Mouse (Mus musculus) MEL (cell line): ENCODE measurements around the gene St6galnac3. TPM values are rescaled to one million over a fixed set of nuclear protein-coding genes. Genes with fewer than 3 reads are reported as not detected.
A peak's percentile ranks its signal among the peaks of the same experiment; 100 is the strongest.

ENCODE experiments used
- DNase-seq: peaks from one replicate; pipeline ENCODE4 v3.0.0; 2011; ENCODE audit warnings: low read depth, low spot score
- H3K27ac ChIP-seq: 2 replicates; pipeline ENCODE4 v1.5.1; 2012; ENCODE audit warnings: low read depth, mild to moderate bottlenecking, control low read depth, low read length, moderate library complexity; ENCODE audit not compliant: control insufficient read depth
- H3K27me3 ChIP-seq, 2 experiments: fragments of 150-350 bp in 1 of 2; sonication (generic) in 1 of 2; 2 replicates each; pipeline ENCODE4 v1.6.1; 2012; ENCODE audit warnings: low read length in 2 of 2, mild to moderate bottlenecking in 2 of 2, improper control_type of control experiment in 1 of 2, moderate library complexity in 1 of 2; ENCODE audit not compliant: insufficient read depth in 2 of 2, control insufficient read depth in 1 of 2
- H3K36me3 ChIP-seq, 2 experiments: 2 replicates each; pipeline ENCODE4 v1.6.1; 2012 to 2014; ENCODE audit warnings: low read length in 2 of 2, improper control_type of control experiment in 1 of 2, inconsistent platforms in 1 of 2, mild to moderate bottlenecking in 1 of 2; ENCODE audit not compliant: insufficient read depth in 2 of 2, control insufficient read depth in 1 of 2
- H3K4me1 ChIP-seq, 2 experiments: fragments of 150-350 bp in 1 of 2; sonication (generic) in 1 of 2; 2 replicates each; pipeline ENCODE4 v1.6.1; 2012; ENCODE audit warnings: low read length in 2 of 2, improper control_type of control experiment in 1 of 2, mild to moderate bottlenecking in 1 of 2; ENCODE audit not compliant: insufficient read depth in 2 of 2, control insufficient read depth in 1 of 2
- H3K4me3 ChIP-seq, 2 experiments: fragments of 150-350 bp in 1 of 2; sonication (generic) in 1 of 2; 2 replicates each; pipeline ENCODE4 v1.5.1; 2012; ENCODE audit warnings: low read depth in 2 of 2, low read length in 2 of 2, mild to moderate bottlenecking in 2 of 2, moderate library complexity in 2 of 2, control low read depth in 1 of 2, improper control_type of control experiment in 1 of 2; ENCODE audit not compliant: control insufficient read depth in 1 of 2, insufficient read depth in 1 of 2
- H3K79me2 ChIP-seq: 2 replicates; pipeline ENCODE4 v1.6.1; 2012; ENCODE audit warnings: mild to moderate bottlenecking, low read length, moderate library complexity; ENCODE audit not compliant: control insufficient read depth, poor library complexity, insufficient read depth
- H3K9ac ChIP-seq: 2 replicates; pipeline ENCODE4 v1.6.1; 2012; ENCODE audit warnings: low read depth, mild to moderate bottlenecking, control low read depth, low read length, moderate library complexity; ENCODE audit not compliant: control insufficient read depth, poor library complexity, severe bottlenecking
- H3K9me3 ChIP-seq: fragments of 150-350 bp; sonication (generic); replicated peaks from 2 replicates; pipeline ENCODE4 v1.6.1; 2012; ENCODE audit warnings: mild to moderate bottlenecking, low read length, improper control_type of control experiment, moderate library complexity; ENCODE audit not compliant: insufficient read depth
- CHD2 ChIP-seq: IDR thresholded peaks from 2 replicates; pipeline ENCODE4 v1.6.1; 2011; ENCODE audit warnings: low read length, improper control_type of control experiment
- CTCF ChIP-seq, 3 experiments: IDR thresholded peaks in 2 of 3; conservative IDR thresholded peaks in 1 of 3; 2 replicates each; pipeline ENCODE4 v1.5.1; 2011 to 2012; ENCODE audit warnings: low read length in 3 of 3, low read depth in 2 of 3, mild to moderate bottlenecking in 2 of 3, improper control_type of control experiment in 1 of 3, inconsistent platforms in 1 of 3, mixed read lengths in 1 of 3, moderate library complexity in 1 of 3; ENCODE audit not compliant: control insufficient read depth in 1 of 3, insufficient read depth in 1 of 3, poor library complexity in 1 of 3, severe bottlenecking in 1 of 3
- E2F4 ChIP-seq: IDR thresholded peaks from 2 replicates; pipeline ENCODE4 v1.6.1; 2011; ENCODE audit warnings: low read depth, low read length, improper control_type of control experiment, borderline replicate concordance
- ELF1 ChIP-seq: IDR thresholded peaks from 2 replicates; pipeline ENCODE4 v1.6.1; 2014; ENCODE audit warnings: low read depth, mild to moderate bottlenecking, inconsistent platforms, low read length, improper control_type of control experiment, moderate library complexity
- EP300 ChIP-seq, 2 experiments: IDR thresholded peaks; 2 replicates each; pipeline ENCODE4 v1.6.1; 2011; ENCODE audit warnings: improper control_type of control experiment in 2 of 2, low read length in 2 of 2, low read depth in 1 of 2, mild to moderate bottlenecking in 1 of 2
- GABPA ChIP-seq: IDR thresholded peaks from 2 replicates; pipeline ENCODE4 v1.6.1; 2012; ENCODE audit warnings: low read depth, mild to moderate bottlenecking, inconsistent platforms, low read length, improper control_type of control experiment, moderate library complexity
- GATA1 ChIP-seq: IDR thresholded peaks from 2 replicates; pipeline ENCODE4 v1.6.1; 2011; ENCODE audit warnings: low read depth, low read length, improper control_type of control experiment
- MAX ChIP-seq: IDR thresholded peaks from 2 replicates; pipeline ENCODE4 v1.6.1; 2011; ENCODE audit warnings: low read length, improper control_type of control experiment
- MAZ ChIP-seq: IDR thresholded peaks from 2 replicates; pipeline ENCODE4 v1.6.1; 2012; ENCODE audit warnings: low read depth, mild to moderate bottlenecking, inconsistent platforms, low read length, improper control_type of control experiment
- MEF2A ChIP-seq: IDR thresholded peaks from 2 replicates; pipeline ENCODE4 v1.6.1; 2014; ENCODE audit warnings: low read depth, mild to moderate bottlenecking, inconsistent platforms, low read length, improper control_type of control experiment; ENCODE audit not compliant: poor library complexity, insufficient replicate concordance, severe bottlenecking; ENCODE audit errors: extremely low read depth
- NELFE ChIP-seq: IDR thresholded peaks from 2 replicates; pipeline ENCODE4 v1.6.1; 2011; ENCODE audit warnings: low read depth, low read length, improper control_type of control experiment
- NRF1 ChIP-seq: IDR thresholded peaks from 2 replicates; pipeline ENCODE4 v1.6.1; 2014; ENCODE audit warnings: low read depth, mild to moderate bottlenecking, inconsistent platforms, low read length, improper control_type of control experiment, moderate library complexity; ENCODE audit not compliant: poor library complexity, insufficient read depth, severe bottlenecking
- POLR2A ChIP-seq, 2 experiments: IDR thresholded peaks; 2 replicates each; pipeline ENCODE4 v1.6.1; 2011 to 2012; ENCODE audit warnings: low read length in 2 of 2, mild to moderate bottlenecking in 2 of 2, control low read depth in 1 of 2, improper control_type of control experiment in 1 of 2, low read depth in 1 of 2, moderate library complexity in 1 of 2; ENCODE audit not compliant: control insufficient read depth in 1 of 2, insufficient read depth in 1 of 2, poor library complexity in 1 of 2
- ZC3H11A ChIP-seq: IDR thresholded peaks from 2 replicates; pipeline ENCODE4 v1.6.1; 2012; ENCODE audit warnings: low read depth, mild to moderate bottlenecking, inconsistent platforms, low read length, improper control_type of control experiment
- ZKSCAN1 ChIP-seq: IDR thresholded peaks from 2 replicates; pipeline ENCODE4 v1.6.1; 2012; ENCODE audit warnings: low read depth, mild to moderate bottlenecking, inconsistent platforms, low read length, improper control_type of control experiment, moderate library complexity
- polyA plus RNA-seq, 2 experiments: library from polyadenylated mRNA; stranded (reverse) in 1 of 2; unstranded in 1 of 2; fragments of >175 nt in 1 of 2; fragments of >200 nt in 1 of 2; gene quantifications; 2 replicates each; pipeline versions ENCODE4 v1.2.1 to v1.2.4; 2012; ENCODE audit warnings: low replicate concordance in 2 of 2, low read depth in 1 of 2; ENCODE audit not compliant: insufficient read length in 2 of 2, insufficient read depth in 1 of 2, missing spikeins in 1 of 2
- total RNA-seq: library from RNA; depleted of rRNA; stranded (reverse); fragments of 300-350 nt; gene quantifications from 2 replicates; pipeline ENCODE4 v1.2.3, GENCODE M21; 2012

Gene St6galnac3
- total and polyA plus RNA-seq, 3 experiments = 7.8 to 11.4 TPM; not detected in 1

GRCm38 (mm10) chr3:153453127-153454049 is 271.6 kb downstream of the St6galnac3 start (continued):
- no peak for TF ChIP-seq GABPA
- no peak for TF ChIP-seq ZC3H11A
- no peak for TF ChIP-seq CTCF (IDR thresholded peaks at IDR 0.05 in 2 of 3, conservative IDR thresholded peaks at IDR 0.05 in 1 of 3; ENCODE audit: control insufficient read depth in 1 of 3, insufficient read depth in 1 of 3, low read depth in 2 of 3, low read length in 3 of 3, poor library complexity in 1 of 3, severe bottlenecking in 1 of 3)
- TF ChIP-seq NELFE = peak; percentile 59; the same call in 1 of the 2 replicates
- TF ChIP-seq E2F4 = no peak
- peak; percentile 45; the same call in 1 of the 2 replicates for TF ChIP-seq MAX
- no peak for TF ChIP-seq MAZ
- TF ChIP-seq NRF1 = no peak

- Histone ChIP-seq H3K9ac (peak overlapping the region; percentile 16), H3K9me3 (no peaks in the 10 kb centered on the region), H3K4me1 (peaks cover 12 to 31% of the 10 kb centered on the region in 2 experiments), H3K79me2 (peaks cover 8% of the 10 kb centered on the region), H3K4me3 (peak overlapping the region; percentile 28 to 48), H3K27me3 (no peaks in the 10 kb centered on the region), H3K36me3 (peaks cover 0 to 18% of the 10 kb centered on the region in 2 experiments; a peak in 2 of 4 replicates), H3K27ac (peak overlapping the region; percentile 85)
- peak; percentile 47 for DNase-seq
- peak in 1 of 2 experiments; percentile 34; a peak in 1 of 4 replicates for TF ChIP-seq POLR2A (IDR thresholded peaks at IDR 0.05; ENCODE audit: control insufficient read depth in 1 of 2, insufficient read depth in 1 of 2, low read depth in 1 of 2, low read length in 2 of 2, poor library complexity in 1 of 2)
- TF ChIP-seq MEF2A = no peak
- TF ChIP-seq GATA1 = peak; percentile 15; the same call in 1 of the 2 replicates
- TF ChIP-seq ZKSCAN1 = no peak
- TF ChIP-seq ELF1 = no peak
- peak in 1 of 2 experiments; percentile 25; a peak in 1 of 4 replicates for TF ChIP-seq EP300 (IDR thresholded peaks at IDR 0.05; ENCODE audit: low read depth in 1 of 2, low read length in 2 of 2)
Measured at GRCm38 (mm10) chr3:153452299-153452996, 272.5 kb downstream of the St6galnac3 start.

- no peaks in the 10 kb centered on the region for H3K36me3 ChIP-seq
- no peak for DNase-seq
- no peaks in the 10 kb centered on the region for H3K9me3 ChIP-seq
- no peak overlapping the region for H3K9ac ChIP-seq
- peaks cover 0 to 4% of the 10 kb centered on the region in 2 experiments; a peak in 2 of 4 replicates for H3K4me1 ChIP-seq
- TF ChIP-seq CHD2 = no peak
- H3K27me3 ChIP-seq = no peaks in the 10 kb centered on the region
- H3K4me3 ChIP-seq = no peak overlapping the region
- no peaks in the 10 kb centered on the region for H3K79me2 ChIP-seq
- H3K27ac ChIP-seq = no peak overlapping the region
Measured at GRCm38 (mm10) chr3:153441329-153441728, 283.6 kb downstream of the St6galnac3 start.
